Mouse (Mus musculus) forebrain, embryonic 13.5 days (tissue): ENCODE measurements around the gene 4930432M17Rik. TPM values are rescaled to one million over a fixed set of nuclear protein-coding genes. Genes with fewer than 3 reads are reported as not detected.

ENCODE experiments used
- ATAC-seq: fragments of 200-750 bp; cut with Nextera tagmentation; 2 replicates; pipeline ENCODE4 v1.8.0; 2017
- H3K27ac ChIP-seq: fragments of 300-500 bp; sonication (generic); 2 replicates; pipeline ENCODE4 v1.5.1; 2015; ENCODE audit warnings: inconsistent platforms, mild to moderate bottlenecking, moderate library complexity
- H3K27me3 ChIP-seq: fragments of 300-500 bp; sonication (generic); 2 replicates; pipeline ENCODE4 v1.6.1; 2015; ENCODE audit warnings: mild to moderate bottlenecking, inconsistent platforms
- H3K36me3 ChIP-seq: fragments of 300-500 bp; sonication (generic); 2 replicates; pipeline ENCODE4 v1.6.1; 2015; ENCODE audit warnings: mild to moderate bottlenecking, inconsistent platforms; ENCODE audit not compliant: poor library complexity, severe bottlenecking
- H3K4me1 ChIP-seq: fragments of 300-500 bp; sonication (generic); 2 replicates; pipeline ENCODE4 v1.6.1; 2015; ENCODE audit warnings: inconsistent platforms
- H3K4me2 ChIP-seq: fragments of 300-500 bp; sonication (generic); 2 replicates; pipeline ENCODE4 v1.6.1; 2015; ENCODE audit warnings: inconsistent platforms, mild to moderate bottlenecking, moderate library complexity
- H3K4me3 ChIP-seq: fragments of 300-500 bp; sonication (generic); 2 replicates; pipeline ENCODE4 v1.5.1; 2015; ENCODE audit warnings: mild to moderate bottlenecking, inconsistent platforms
- H3K9ac ChIP-seq: fragments of 300-500 bp; sonication (generic); 2 replicates; pipeline ENCODE4 v1.6.1; 2015; ENCODE audit warnings: mild to moderate bottlenecking, inconsistent platforms
- H3K9me3 ChIP-seq: fragments of 300-500 bp; sonication (generic); replicated peaks from 2 replicates; pipeline ENCODE4 v1.6.1; 2016; ENCODE audit warnings: inconsistent platforms
- WGBS: fragments of 180-500 bp; shearing (Covaris S2); methylation state at CpG from one replicate; pipeline ENCODE4 v1.1.7; 2015; 5-methylcytosine and 5-hydroxymethylcytosine counted together
- polyA plus RNA-seq: library from polyadenylated mRNA; unstranded; fragments of >200 nt; fragmentation: Nextera tagmentation; extraction: Ambion mirVana; gene quantifications from 2 replicates; pipeline ENCODE4 v1.2.1, GENCODE M21; 2015

The 4930432M17Rik gene
- polyA plus RNA-seq, 1 experiment from 2014 or later: not detected

- Histone ChIP-seq H3K4me1 (peaks cover 30% of the 10 kb centered on the region), H3K4me3 (no peak overlapping the region), H3K9ac (no peak overlapping the region), H3K27ac (no peak overlapping the region), H3K9me3 (no peaks in the 10 kb centered on the region), H3K36me3 (no peaks in the 10 kb centered on the region), H3K4me2 (no peak overlapping the region), H3K27me3 (no peaks in the 10 kb centered on the region)
- ATAC-seq: no peak
- WGBS: 90% methylated on average over 7 of the region's 7 CpGs
These were observed 26.6 kb downstream of the 4930432M17Rik start for GRCm38 (mm10) chr3:121697169-121697568.

GRCm38 (mm10) chr3:121699401-121699800 is 28.8 kb downstream of the 4930432M17Rik start:
- H3K9me3 ChIP-seq: no peaks in the 10 kb centered on the region
- H3K27ac ChIP-seq: peak overlapping the region; percentile 95
- H3K4me2 ChIP-seq: no peak overlapping the region
- H3K27me3 ChIP-seq: no peaks in the 10 kb centered on the region
- WGBS: 60% methylated on average over 4 of the region's 4 CpGs
- peaks cover 34% of the 10 kb centered on the region for H3K4me1 ChIP-seq
- 0 out of 2 replicates have a peak, but pooled peaks have one; percentile 1 for ATAC-seq
- H3K9ac ChIP-seq: no peak overlapping the region
- H3K36me3 ChIP-seq: no peaks in the 10 kb centered on the region
- no peak overlapping the region for H3K4me3 ChIP-seq

GRCm38 (mm10) chr3:121699849-121700248 is 29.3 kb downstream of the 4930432M17Rik start:
- Histone ChIP-seq H3K9me3 (no peaks in the 10 kb centered on the region), H3K27me3 (no peaks in the 10 kb centered on the region), H3K4me1 (peaks cover 34% of the 10 kb centered on the region), H3K27ac (peak overlapping the region; percentile 95), H3K36me3 (no peaks in the 10 kb centered on the region), H3K9ac (no peak overlapping the region), H3K4me3 (no peak overlapping the region), H3K4me2 (peak overlapping the region; percentile 48)
- WGBS: 35% methylated on average over 4 of the region's 4 CpGs
- ATAC-seq: peak; percentile 57

- ATAC-seq: peak; percentile 96
- Histone ChIP-seq H3K27me3 (no peaks in the 10 kb centered on the region), H3K36me3 (no peaks in the 10 kb centered on the region), H3K4me1 (peaks cover 36% of the 10 kb centered on the region), H3K4me2 (peak overlapping the region; percentile 48), H3K27ac (peak overlapping the region; percentile 95), H3K9me3 (no peaks in the 10 kb centered on the region), H3K4me3 (peak overlapping the region; percentile 12; the same call in 1 of the 2 replicates), H3K9ac (peak overlapping the region; percentile 19)
- WGBS: 1% methylated on average over 8 of the region's 8 CpGs
These were observed 29.9 kb downstream of the 4930432M17Rik start for GRCm38 (mm10) chr3:121700364-121700952.

GRCm38 (mm10) chr3:121703155-121703879 is 32.8 kb downstream of the 4930432M17Rik start:
- H3K4me3 ChIP-seq: no peak overlapping the region
- H3K4me1 ChIP-seq: peaks cover 49% of the 10 kb centered on the region
- no peaks in the 10 kb centered on the region for H3K36me3 ChIP-seq
- H3K9ac ChIP-seq: no peak overlapping the region
- no peaks in the 10 kb centered on the region for H3K9me3 ChIP-seq
- WGBS: 94% methylated on average over 7 of the region's 7 CpGs
- H3K27me3 ChIP-seq: no peaks in the 10 kb centered on the region
- ATAC-seq: no peak
- H3K27ac ChIP-seq: no peak overlapping the region; the same call in 1 of the 2 replicates
- no peak overlapping the region for H3K4me2 ChIP-seq

GRCm38 (mm10) chr3:121703880-121704243 is 33.3 kb downstream of the 4930432M17Rik start:
- WGBS: 61% methylated on average over 3 of the region's 3 CpGs
- no peaks in the 10 kb centered on the region for H3K27me3 ChIP-seq
- H3K27ac ChIP-seq: no peak overlapping the region
- H3K36me3 ChIP-seq: no peaks in the 10 kb centered on the region
- no peak overlapping the region for H3K4me2 ChIP-seq
- H3K9me3 ChIP-seq: no peaks in the 10 kb centered on the region
- ATAC-seq: no peak
- peaks cover 49% of the 10 kb centered on the region for H3K4me1 ChIP-seq
- H3K9ac ChIP-seq: no peak overlapping the region
- H3K4me3 ChIP-seq: no peak overlapping the region

- Histone ChIP-seq H3K9ac (no peak overlapping the region), H3K27me3 (no peaks in the 10 kb centered on the region), H3K4me1 (peaks cover 30% of the 10 kb centered on the region), H3K27ac (0 out of 2 replicates have a peak overlapping the region, but pooled peaks have one; percentile 7), H3K4me3 (no peak overlapping the region), H3K36me3 (no peaks in the 10 kb centered on the region), H3K9me3 (no peaks in the 10 kb centered on the region), H3K4me2 (no peak overlapping the region)
- ATAC-seq: no peak
- 53% methylated on average over 5 of the region's 5 CpGs for WGBS
These were observed 35.5 kb downstream of the 4930432M17Rik start for GRCm38 (mm10) chr3:121706087-121706486.

- WGBS: 94% methylated on average over 4 of the region's 4 CpGs
- H3K4me1 ChIP-seq: peaks cover 19% of the 10 kb centered on the region
- H3K27ac ChIP-seq: no peak overlapping the region
- H3K9me3 ChIP-seq: no peaks in the 10 kb centered on the region
- H3K36me3 ChIP-seq: no peaks in the 10 kb centered on the region
- no peak for ATAC-seq
- H3K9ac ChIP-seq: no peak overlapping the region
- no peak overlapping the region for H3K4me3 ChIP-seq
- no peak overlapping the region for H3K4me2 ChIP-seq
- no peaks in the 10 kb centered on the region for H3K27me3 ChIP-seq
These were observed 36.5 kb downstream of the 4930432M17Rik start for GRCm38 (mm10) chr3:121707106-121707505.

GRCm38 (mm10) chr3:121710894-121711531 is 40.5 kb downstream of the 4930432M17Rik start:
- no peak overlapping the region for H3K4me3 ChIP-seq
- H3K27me3 ChIP-seq: no peaks in the 10 kb centered on the region
- no peak overlapping the region for H3K9ac ChIP-seq
- no peak overlapping the region for H3K4me2 ChIP-seq
- peaks cover 15% of the 10 kb centered on the region for H3K4me1 ChIP-seq
- ATAC-seq: no peak
- no peak overlapping the region for H3K27ac ChIP-seq
- H3K36me3 ChIP-seq: no peaks in the 10 kb centered on the region
- WGBS: 86% methylated on average over 7 of the region's 7 CpGs
- H3K9me3 ChIP-seq: no peaks in the 10 kb centered on the region

- no peak overlapping the region for H3K4me3 ChIP-seq
- H3K27me3 ChIP-seq: no peaks in the 10 kb centered on the region
- H3K4me1 ChIP-seq: peaks cover 7% of the 10 kb centered on the region
- ATAC-seq: no peak
- 84% methylated on average over 4 of the region's 4 CpGs for WGBS
- no peak overlapping the region for H3K4me2 ChIP-seq
- no peak overlapping the region for H3K27ac ChIP-seq
- H3K9me3 ChIP-seq: no peaks in the 10 kb centered on the region
- no peak overlapping the region for H3K9ac ChIP-seq
- no peaks in the 10 kb centered on the region for H3K36me3 ChIP-seq
These were observed 41.7 kb downstream of the 4930432M17Rik start for GRCm38 (mm10) chr3:121712222-121712621.

- Histone ChIP-seq H3K27me3 (no peaks in the 10 kb centered on the region), H3K36me3 (no peaks in the 10 kb centered on the region), H3K27ac (no peak overlapping the region), H3K4me2 (no peak overlapping the region), H3K4me1 (peaks cover 7% of the 10 kb centered on the region), H3K9ac (no peak overlapping the region), H3K9me3 (no peaks in the 10 kb centered on the region), H3K4me3 (no peak overlapping the region)
- no peak for ATAC-seq
- WGBS: 75% methylated on average over 17 of the region's 17 CpGs
These were observed 42.7 kb downstream of the 4930432M17Rik start for GRCm38 (mm10) chr3:121713151-121713701.

GRCm38 (mm10) chr3:121713816-121714215 is 43.3 kb downstream of the 4930432M17Rik start:
- Histone ChIP-seq H3K27me3 (no peaks in the 10 kb centered on the region), H3K4me1 (peaks cover 7% of the 10 kb centered on the region), H3K9me3 (no peaks in the 10 kb centered on the region), H3K36me3 (no peaks in the 10 kb centered on the region), H3K4me3 (no peak overlapping the region), H3K9ac (no peak overlapping the region), H3K27ac (no peak overlapping the region), H3K4me2 (no peak overlapping the region)
- WGBS: 53% methylated on average over 8 of the region's 8 CpGs
- no peak for ATAC-seq
